Mouse (Mus musculus): ENCODE results near the gene Aen. TPM values are rescaled to one million over a fixed set of nuclear protein-coding genes. Genes with fewer than 3 reads are reported as not detected.

The Aen gene
- polyA plus RNA-seq, 2 experiments, result 12.6 to 14.0 TPM

GRCm38 (mm10) chr7:78927266-78927665 lies 31.6 kb downstream of the Aen start:
- DNase-seq (ENCODE audit: low read depth in 3 of 3, low spot score in 3 of 3) (no peak), ATAC-seq (ENCODE audit: insufficient read depth) (peak; percentile 23; the same call in 1 of the 2 replicates)
- Histone ChIP-seq H3K36me3 (replicated peaks; ENCODE audit: control insufficient read depth, insufficient read depth, low read depth) (no peaks in the 10 kb centered on the region), H3K9ac (replicated peaks) (no peak overlapping the region), H3K4me1 (replicated peaks; ENCODE audit: control insufficient read depth in 2 of 2, insufficient read depth in 2 of 2, low read length in 1 of 2) (peaks cover 0 to 6% of the 10 kb centered on the region in 2 experiments; a peak in 2 of 4 replicates), H3K4me3 (ENCODE audit: insufficient read depth in 1 of 2, low read depth in 2 of 2, low read length in 2 of 2) (no peak overlapping the region), H3K27ac (no peak overlapping the region), H3K9me3 (ENCODE audit: control insufficient read depth, low read length) (no peaks in the 10 kb centered on the region), H3K4me2 (ENCODE audit: low read depth) (no peak overlapping the region; the same call in 1 of the 2 replicates), H3K27me3 (ENCODE audit: control insufficient read depth, insufficient read depth, low read length) (no peaks in the 10 kb centered on the region)
- no peak for TF ChIP-seq EP300 (IDR thresholded peaks at IDR 0.05; ENCODE audit: low read depth)
- no peak for TF ChIP-seq CTCF (IDR thresholded peaks at IDR 0.05; ENCODE audit: low read depth)
- 38% methylated on average over 3 of the region's 3 CpGs for WGBS (ENCODE audit: insufficient replicate concordance)

- H3K27ac ChIP-seq, result no peak overlapping the region
- WGBS (ENCODE audit: insufficient replicate concordance), result 49% methylated on average over 19 of the region's 19 CpGs
- ATAC-seq (ENCODE audit: insufficient read depth) (no peak), DNase-seq (ENCODE audit: low read depth in 3 of 3, low spot score in 3 of 3) (no peak)
- H3K4me1 ChIP-seq (replicated peaks; ENCODE audit: control insufficient read depth in 2 of 2, insufficient read depth in 2 of 2, low read length in 1 of 2), result 0 out of 4 replicates have a peak, but pooled peaks cover 0 to 3% of the 10 kb centered on the region in 2 experiments
- no peaks in the 10 kb centered on the region for H3K27me3 ChIP-seq (ENCODE audit: control insufficient read depth, insufficient read depth, low read length)
- H3K9me3 ChIP-seq (ENCODE audit: control insufficient read depth, low read length), result no peaks in the 10 kb centered on the region
- no peak overlapping the region for H3K9ac ChIP-seq (replicated peaks)
- H3K4me2 ChIP-seq (ENCODE audit: low read depth), result no peak overlapping the region
- no peaks in the 10 kb centered on the region for H3K36me3 ChIP-seq (replicated peaks; ENCODE audit: control insufficient read depth, insufficient read depth, low read depth)
- H3K4me3 ChIP-seq (ENCODE audit: insufficient read depth in 1 of 2, low read depth in 2 of 2, low read length in 2 of 2), result no peak overlapping the region
- no peak for TF ChIP-seq EP300 (IDR thresholded peaks at IDR 0.05; ENCODE audit: low read depth)
- TF ChIP-seq CTCF (IDR thresholded peaks at IDR 0.05; ENCODE audit: low read depth), result no peak
These were observed 43.4 kb downstream of the Aen start for GRCm38 (mm10) chr7:78938957-78939602.

- H3K27ac ChIP-seq, result no peak overlapping the region
- peak; percentile 37; the same call in 1 of the 2 replicates for ATAC-seq (ENCODE audit: insufficient read depth)
- H3K4me2 ChIP-seq (ENCODE audit: low read depth), result no peak overlapping the region
- no peaks in the 10 kb centered on the region for H3K9me3 ChIP-seq (ENCODE audit: control insufficient read depth, low read length)
- H3K4me3 ChIP-seq (ENCODE audit: insufficient read depth in 1 of 2, low read depth in 2 of 2, low read length in 2 of 2), result no peak overlapping the region
- DNase-seq (ENCODE audit: low read depth in 3 of 3, low spot score in 3 of 3), result no peak
- no peaks in the 10 kb centered on the region for H3K36me3 ChIP-seq (replicated peaks; ENCODE audit: control insufficient read depth, insufficient read depth, low read depth)
- H3K9ac ChIP-seq (replicated peaks), result no peak overlapping the region
- WGBS (ENCODE audit: insufficient replicate concordance), result 25% methylated on average over 3 of the region's 3 CpGs
- 0 out of 4 replicates have a peak, but pooled peaks cover 0 to 3% of the 10 kb centered on the region in 2 experiments for H3K4me1 ChIP-seq (replicated peaks; ENCODE audit: control insufficient read depth in 2 of 2, insufficient read depth in 2 of 2, low read length in 1 of 2)
- H3K27me3 ChIP-seq (ENCODE audit: control insufficient read depth, insufficient read depth, low read length), result no peaks in the 10 kb centered on the region
- TF ChIP-seq CTCF (IDR thresholded peaks at IDR 0.05; ENCODE audit: low read depth) (no peak), EP300 (IDR thresholded peaks at IDR 0.05; ENCODE audit: low read depth) (0 out of 2 replicates have a peak, but pooled peaks have one; percentile 6)
These were observed 45.3 kb downstream of the Aen start for GRCm38 (mm10) chr7:78940971-78941370.

- H3K4me3 ChIP-seq (ENCODE audit: insufficient read depth in 1 of 2, low read depth in 2 of 2, low read length in 2 of 2), result no peak overlapping the region
- H3K27ac ChIP-seq, result no peak overlapping the region
- no peaks in the 10 kb centered on the region for H3K27me3 ChIP-seq (ENCODE audit: control insufficient read depth, insufficient read depth, low read length)
- H3K9ac ChIP-seq (replicated peaks), result no peak overlapping the region
- ATAC-seq (ENCODE audit: insufficient read depth) (peak; percentile 52), DNase-seq (ENCODE audit: low read depth in 3 of 3, low spot score in 3 of 3) (peak in 2 of 3 experiments; percentile 6 to 26)
- no peaks in the 10 kb centered on the region for H3K9me3 ChIP-seq (ENCODE audit: control insufficient read depth, low read length)
- 0 out of 4 replicates have a peak, but pooled peaks cover 0 to 3% of the 10 kb centered on the region in 2 experiments for H3K4me1 ChIP-seq (replicated peaks; ENCODE audit: control insufficient read depth in 2 of 2, insufficient read depth in 2 of 2, low read length in 1 of 2)
- 45% methylated on average over 2 of the region's 2 CpGs for WGBS (ENCODE audit: insufficient replicate concordance)
- H3K36me3 ChIP-seq (replicated peaks; ENCODE audit: control insufficient read depth, insufficient read depth, low read depth), result no peaks in the 10 kb centered on the region
- H3K4me2 ChIP-seq (ENCODE audit: low read depth), result no peak overlapping the region
- TF ChIP-seq CTCF (IDR thresholded peaks at IDR 0.05; ENCODE audit: low read depth), result no peak
- TF ChIP-seq EP300 (IDR thresholded peaks at IDR 0.05; ENCODE audit: low read depth), result no peak; the same call in 1 of the 2 replicates
These were observed 46.9 kb downstream of the Aen start for GRCm38 (mm10) chr7:78942544-78942943.

- no peaks in the 10 kb centered on the region for H3K27me3 ChIP-seq (ENCODE audit: control insufficient read depth, insufficient read depth, low read length)
These were observed 58.4 kb downstream of the Aen start for GRCm38 (mm10) chr7:78953886-78954572.

More at GRCm38 (mm10) chr7:78953886-78954572, 58.4 kb downstream of the Aen start:
- H3K36me3 ChIP-seq (replicated peaks; ENCODE audit: control insufficient read depth, insufficient read depth, low read depth), result no peaks in the 10 kb centered on the region
- no peak overlapping the region for H3K27ac ChIP-seq
- DNase-seq (ENCODE audit: low read depth in 3 of 3, low spot score in 3 of 3) (no peak), ATAC-seq (ENCODE audit: insufficient read depth) (no peak)
- H3K4me3 ChIP-seq (ENCODE audit: insufficient read depth in 1 of 2, low read depth in 2 of 2, low read length in 2 of 2), result no peak overlapping the region
- 24% methylated on average over 11 of the region's 11 CpGs for WGBS (ENCODE audit: insufficient replicate concordance)
- TF ChIP-seq EP300 (IDR thresholded peaks at IDR 0.05; ENCODE audit: low read depth), result no peak
- TF ChIP-seq CTCF (IDR thresholded peaks at IDR 0.05; ENCODE audit: low read depth), result no peak
- H3K9ac ChIP-seq (replicated peaks), result no peak overlapping the region
- H3K4me1 ChIP-seq (replicated peaks; ENCODE audit: control insufficient read depth in 2 of 2, insufficient read depth in 2 of 2, low read length in 1 of 2), result no peaks in the 10 kb centered on the region
- no peak overlapping the region for H3K4me2 ChIP-seq (ENCODE audit: low read depth)
- H3K9me3 ChIP-seq (ENCODE audit: control insufficient read depth, low read length), result no peaks in the 10 kb centered on the region

Data from liver, embryonic 14.5 days (tissue).